Mouse (Mus musculus) embryonic fibroblast, embryonic 13.5 days (primary cell): ENCODE results near the gene Ifi206. TPM values are rescaled to one million over a fixed set of nuclear protein-coding genes. Genes with fewer than 3 reads are reported as not detected.
"Not testable (repeated sequence)": the region's sequence is repeated elsewhere in the genome, so short reads cannot be mapped to it uniquely, and the experiment has no call there.

Experiments
- H3K27ac ChIP-seq: 2 replicates; pipeline ENCODE4 v1.5.1; 2012; ENCODE audit warnings: low read length, control low read depth, inconsistent platforms; ENCODE audit not compliant: insufficient read depth
- H3K4me1 ChIP-seq: 2 replicates; pipeline ENCODE4 v1.6.1; 2011; ENCODE audit warnings: low read length; ENCODE audit not compliant: control insufficient read depth, insufficient read depth
- H3K4me3 ChIP-seq: 2 replicates; pipeline ENCODE4 v1.5.1; 2011; ENCODE audit warnings: mild to moderate bottlenecking, control low read depth, low read length; ENCODE audit not compliant: insufficient read depth
- CTCF ChIP-seq: IDR thresholded peaks from 2 replicates; pipeline ENCODE4 v1.5.1; 2011; ENCODE audit warnings: mild to moderate bottlenecking, control low read depth, low read length, moderate library complexity, borderline replicate concordance; ENCODE audit not compliant: insufficient read depth
- POLR2A ChIP-seq: IDR thresholded peaks from 2 replicates; pipeline ENCODE4 v1.6.1; 2011; ENCODE audit warnings: low read depth, mild to moderate bottlenecking, control low read depth, low read length, moderate library complexity
- polyA plus RNA-seq: library from polyadenylated mRNA; stranded (reverse); fragments of >200 nt; gene quantifications from 2 replicates; pipeline ENCODE4 v1.2.4, GENCODE M21; 2011; ENCODE audit warnings: low read depth; ENCODE audit not compliant: missing spikeins, insufficient read length

The Ifi206 gene
- polyA plus RNA-seq, result not detected in 2 replicates

DNA sequence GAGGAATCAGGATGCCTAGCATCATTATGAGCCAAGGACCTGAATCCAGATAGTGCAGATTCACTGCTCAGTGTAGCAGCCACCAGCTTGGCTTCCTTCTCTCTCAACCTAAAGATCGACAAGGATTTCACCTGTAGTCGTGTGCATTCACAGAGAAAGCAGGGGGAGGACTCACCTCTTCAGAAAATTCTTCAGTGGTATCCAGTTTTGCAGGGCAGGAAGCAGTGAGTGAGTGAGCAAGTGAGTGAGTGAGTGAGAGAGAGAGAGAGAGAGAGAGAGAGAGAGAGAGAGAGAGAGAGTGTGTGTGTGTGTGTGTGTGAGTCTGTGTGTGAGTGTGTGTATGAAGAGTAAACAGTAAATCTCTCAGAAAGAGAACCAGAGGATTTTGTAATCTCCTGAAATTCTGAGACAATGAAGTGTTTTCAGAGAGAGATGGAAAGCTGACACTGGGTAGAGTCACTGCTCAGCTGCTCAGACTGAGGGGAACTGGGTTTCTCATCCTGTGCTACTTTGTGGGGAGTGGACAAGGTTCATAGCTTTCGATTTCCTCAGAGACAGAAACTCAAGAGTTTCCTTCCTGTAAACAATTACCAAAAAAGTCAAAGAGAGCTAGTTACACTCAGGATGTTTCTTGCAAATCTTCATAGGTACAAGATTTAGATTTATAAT lies at the start of gene Ifi206:
TSS of gene Ifi206 (minus strand) at position 230 of the 669 bp plus-strand sequence.
- H3K4me3 ChIP-seq, H3K4me1 ChIP-seq, H3K27ac ChIP-seq: not testable (repeated sequence)

DNA sequence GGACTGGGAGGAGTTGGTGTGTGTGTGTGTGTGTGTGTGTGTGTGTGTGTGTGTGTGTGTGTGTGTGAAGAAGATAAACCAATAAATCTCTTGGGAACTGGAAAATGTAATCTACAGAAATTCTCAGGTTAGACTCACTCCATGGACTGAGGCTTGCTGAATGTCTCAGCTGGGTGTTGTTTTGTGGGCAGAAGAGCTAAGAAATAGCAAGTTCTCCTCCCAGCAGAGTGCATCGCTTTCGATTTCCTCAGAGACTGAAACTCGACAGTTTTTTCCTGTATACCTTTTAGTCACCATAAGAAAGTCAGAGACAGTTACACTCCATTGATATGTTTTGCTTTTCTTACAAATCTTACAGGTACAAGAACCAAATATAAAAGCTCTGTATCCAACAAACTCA lies 45.0 kb upstream of the Ifi206 start, which contains the start of gene Ifi214:
TSS of gene Ifi214 (minus strand) at position 167 of the 400 bp plus-strand sequence.
- not testable (repeated sequence) for H3K4me3 ChIP-seq, H3K27ac ChIP-seq, H3K4me1 ChIP-seq

DNA sequence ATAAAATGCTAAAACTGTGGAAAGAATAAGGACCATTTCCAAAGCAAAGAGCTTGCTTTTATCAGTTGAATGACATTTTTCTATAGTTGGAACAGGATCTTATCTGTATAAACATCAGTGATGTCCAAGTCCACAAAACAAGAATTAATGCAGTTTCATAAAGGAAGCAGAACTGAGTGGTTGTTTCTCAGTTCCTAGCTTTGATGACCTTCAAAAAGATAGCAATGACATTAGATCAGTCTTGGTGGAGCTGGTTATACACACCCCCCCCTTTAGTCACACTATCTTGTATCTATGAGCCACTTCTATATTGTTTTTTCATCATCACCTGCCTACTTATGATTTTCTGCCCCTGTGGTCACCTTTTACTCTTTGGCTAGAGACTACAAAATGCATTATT lies 30.6 kb upstream of the Ifi206 start:
- H3K27ac ChIP-seq, result no peak overlapping the region
- no peaks in the 10 kb centered on the region for H3K4me1 ChIP-seq
- no peak overlapping the region for H3K4me3 ChIP-seq
- TF ChIP-seq CTCF (no peak), POLR2A (no peak)

GRCm38 (mm10) chr1:173510595-173510994 lies 19.8 kb upstream of the Ifi206 start:
- H3K27ac ChIP-seq, H3K4me3 ChIP-seq, H3K4me1 ChIP-seq: not testable (repeated sequence)

- not testable (repeated sequence) for H3K4me1 ChIP-seq, H3K27ac ChIP-seq, H3K4me3 ChIP-seq
Observed at GRCm38 (mm10) chr1:173491483-173491882, 642 bp upstream of the Ifi206 start.

- not testable (repeated sequence) for H3K4me1 ChIP-seq, H3K27ac ChIP-seq, H3K4me3 ChIP-seq
Observed at GRCm38 (mm10) chr1:173481182-173481574, 9.7 kb downstream of the Ifi206 start.

- not testable (repeated sequence) for H3K4me1 ChIP-seq, H3K4me3 ChIP-seq, H3K27ac ChIP-seq
Observed at GRCm38 (mm10) chr1:173480399-173481181, 10.3 kb downstream of the Ifi206 start.

- Histone ChIP-seq H3K4me1 (no peaks in the 10 kb centered on the region), H3K27ac (no peak overlapping the region), H3K4me3 (no peak overlapping the region)
- no peak for TF ChIP-seq CTCF
- TF ChIP-seq POLR2A, result no peak
Observed at GRCm38 (mm10) chr1:173456761-173457160, 34.1 kb downstream of the Ifi206 start.

DNA sequence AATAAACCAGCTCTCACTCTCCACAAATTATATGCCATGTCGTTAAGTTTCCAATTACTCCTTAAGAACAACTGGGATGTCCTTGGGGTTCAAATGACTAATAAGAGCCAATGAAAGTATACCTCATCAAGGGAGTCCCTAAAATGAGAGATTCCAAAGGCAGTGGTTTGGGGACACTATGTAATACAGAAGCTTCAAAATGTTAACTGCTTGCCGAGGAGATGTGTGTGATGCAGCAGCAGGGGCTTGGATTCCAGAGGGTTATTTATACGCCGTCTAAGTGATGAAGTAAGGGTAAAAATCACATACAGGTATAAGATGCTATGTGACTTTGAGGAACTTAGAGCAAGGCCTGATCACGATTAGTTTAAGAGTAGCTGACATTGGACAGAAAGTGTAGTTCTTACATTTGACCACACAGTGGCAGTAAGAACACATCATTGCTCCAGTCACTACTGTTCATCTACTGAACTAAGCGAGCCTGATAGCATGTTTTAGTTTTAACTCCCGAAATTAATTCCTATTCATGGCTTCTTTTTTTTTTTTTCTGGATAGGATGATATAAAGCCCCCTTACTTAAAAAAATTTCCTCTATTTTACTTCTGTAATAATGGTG lies 34.6 kb downstream of the Ifi206 start:
- H3K4me3 ChIP-seq, result no peak overlapping the region
- no peak overlapping the region for H3K27ac ChIP-seq
- H3K4me1 ChIP-seq, result no peaks in the 10 kb centered on the region
- TF ChIP-seq POLR2A (no peak), CTCF (no peak)

- Histone ChIP-seq H3K4me1 (no peaks in the 10 kb centered on the region), H3K27ac (no peak overlapping the region), H3K4me3 (no peak overlapping the region)
- no peak for TF ChIP-seq POLR2A
- TF ChIP-seq CTCF, result no peak
Observed at GRCm38 (mm10) chr1:173451665-173452064, 39.2 kb downstream of the Ifi206 start.

DNA sequence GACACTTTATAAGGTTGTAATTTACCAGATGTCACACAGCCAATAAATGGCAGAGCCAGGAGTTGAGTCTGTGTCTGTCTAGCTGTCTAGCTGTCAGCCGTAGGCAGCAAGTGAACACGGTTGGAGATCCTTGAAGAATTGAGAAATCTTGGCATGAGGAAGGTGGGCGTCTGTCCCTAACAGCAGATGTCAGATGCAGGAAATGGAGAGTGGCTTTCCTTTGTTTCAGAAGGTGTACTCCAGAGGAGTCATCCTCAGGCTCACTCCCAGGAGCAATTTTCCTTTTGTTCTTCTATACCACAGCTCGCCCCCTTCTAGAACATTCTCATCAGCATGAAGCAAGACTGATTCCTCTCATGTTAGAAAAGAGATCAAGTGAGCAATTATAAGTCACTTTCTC lies 40.2 kb downstream of the Ifi206 start:
- no peaks in the 10 kb centered on the region for H3K4me1 ChIP-seq
- no peak overlapping the region for H3K27ac ChIP-seq
- no peak overlapping the region for H3K4me3 ChIP-seq
- TF ChIP-seq POLR2A (no peak), CTCF (no peak)
